Mouse (Mus musculus) cerebellum, adult 2 months (tissue): ENCODE data around the gene Gm26938.

ENCODE experiments used
- CTCF ChIP-seq: fragments of 200-500 bp; IDR thresholded peaks from 2 replicates; pipeline ENCODE4 v1.5.1; 2011; ENCODE audit warnings: low read depth, mild to moderate bottlenecking, control low read depth, low read length, moderate library complexity, borderline replicate concordance; ENCODE audit not compliant: insufficient read depth
- POLR2A ChIP-seq: fragments of 200-500 bp; IDR thresholded peaks from 2 replicates; pipeline ENCODE4 v1.6.1; 2011; ENCODE audit warnings: low read length, control low read depth, borderline replicate concordance; ENCODE audit not compliant: insufficient read depth

DNA sequence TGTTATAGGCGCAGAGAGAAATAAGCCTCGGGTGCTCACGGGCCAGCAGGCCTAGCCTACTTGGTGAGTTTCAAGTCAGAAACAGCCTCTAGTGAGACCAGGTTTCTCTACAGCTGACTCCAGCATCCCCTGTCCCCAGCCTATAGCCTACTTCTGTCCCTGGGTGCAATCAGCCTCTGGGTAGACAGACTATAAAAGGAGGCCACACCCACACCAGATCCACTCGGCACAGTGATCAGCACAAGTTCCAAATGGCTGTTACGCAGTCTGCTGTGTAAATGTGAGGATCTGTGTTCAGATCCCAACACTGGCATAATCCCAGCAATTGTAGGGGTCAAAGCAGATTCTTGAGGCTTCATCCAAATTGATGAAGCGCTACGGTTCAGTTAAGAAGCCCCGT, 23.0 kb downstream of the Gm26938 start:
- TF ChIP-seq POLR2A (no peak), CTCF (no peak)
